In the genomic region with DNA sequence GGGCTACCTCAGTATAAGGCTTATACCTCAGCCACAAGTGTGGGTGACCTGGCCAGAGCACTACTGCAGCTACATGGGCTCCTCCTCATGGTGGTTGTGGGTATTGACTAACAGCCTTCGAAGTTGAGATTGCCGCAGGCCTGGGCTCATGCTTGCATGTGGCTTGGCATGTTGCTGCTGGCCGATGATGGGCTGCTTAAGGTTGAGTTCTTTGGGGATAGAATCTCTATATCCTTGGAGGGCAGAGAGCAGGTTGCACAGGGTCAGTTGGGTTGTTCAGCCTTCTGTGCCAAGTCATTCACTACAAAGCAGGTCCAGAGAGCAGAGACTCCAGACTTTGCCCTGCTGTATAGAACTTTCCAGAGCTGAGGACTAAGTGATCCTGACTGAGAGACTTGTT, we compare ENCODE assay signal across 10 mouse cellular contexts. TPM values are rescaled to one million over a fixed set of nuclear protein-coding genes. Genes with fewer than 3 reads are reported as not detected.
DNase-seq lines count a peak whose midpoint lies in the region; ATAC-seq and TF ChIP-seq lines count a peak whose summit lies in the region.
"Had no signal": no experiment of that assay in that cellular context is flagged by ENCODE, and none has a peak within 500 bp of the region (broad histone marks: within the 10 kb centered on the region; RNA-seq: fewer than 3 reads in every experiment).

No protein-coding gene starts in this region.

- H3K9me3 ChIP-seq in kidney, embryonic 16.5 days (ENCODE audit: low read length) = no peaks in the 10 kb centered on the region
- no peaks in the 10 kb centered on the region for H3K9me3 ChIP-seq in midbrain, embryonic 16.5 days (replicated peaks; ENCODE audit: control insufficient read depth, low read length, poor library complexity, severe bottlenecking)
- H3K9me3 ChIP-seq: neural tube, embryonic 13.5 days had no signal

- H3K36me3 ChIP-seq in kidney, embryonic 16.5 days (ENCODE audit: insufficient read depth, low read length) = peaks cover 30% of the 10 kb centered on the region
- H3K36me3 ChIP-seq in midbrain, embryonic 16.5 days (ENCODE audit: control insufficient read depth, insufficient read depth, low read length) = peaks cover 21% of the 10 kb centered on the region

- no peak overlapping the region for H3K4me2 ChIP-seq in kidney, embryonic 16.5 days (replicated peaks; ENCODE audit: low read depth, low read length)
- H3K4me2 ChIP-seq in midbrain, embryonic 16.5 days (ENCODE audit: low read length) = no peak overlapping the region
- H3K4me2 ChIP-seq: neural tube, embryonic 13.5 days had no signal

- TF ChIP-seq CTCF in layer of hippocampus, adult 2 months (conservative IDR thresholded peaks at IDR 0.05) = peak; percentile 69

- ATAC-seq in kidney, embryonic 16.5 days (ENCODE audit: low FRiP score, low TSS enrichment) = 0 out of 2 replicates have a peak, but pooled peaks have one; percentile 37
- ATAC-seq in neutrophil, adult 5-6 weeks (ENCODE audit: extremely low read depth, insufficient number of reproducible peaks, low FRiP score, poor library complexity, severe bottlenecking) = peak; percentile 45
- no peak for ATAC-seq in midbrain, embryonic 16.5 days

- H3K27me3 ChIP-seq in kidney, embryonic 16.5 days (ENCODE audit: insufficient read depth, low read length) = no peaks in the 10 kb centered on the region
- H3K27me3 ChIP-seq in midbrain, embryonic 16.5 days (ENCODE audit: control insufficient read depth, insufficient read depth, low read depth, low read length) = no peaks in the 10 kb centered on the region
- H3K27me3 ChIP-seq: neural tube, embryonic 13.5 days had no signal

- H3K27ac ChIP-seq in layer of hippocampus, adult 2 months = no peak overlapping the region
- no peak overlapping the region for H3K27ac ChIP-seq in kidney, embryonic 16.5 days (ENCODE audit: low read length)
- H3K27ac ChIP-seq in midbrain, embryonic 16.5 days (ENCODE audit: low read length) = no peak overlapping the region
- H3K27ac ChIP-seq: neural tube, embryonic 13.5 days had no signal

- no peak for DNase-seq in layer of hippocampus, adult 2 months (ENCODE audit: low spot score in 2 of 2)
- no peak for DNase-seq in layer of hippocampus, postnatal 10 days (ENCODE audit: low spot score in 2 of 2)
- DNase-seq in NIH3T3 (ENCODE audit: low read depth) = peak; percentile 50
- no peak for DNase-seq in right cerebral cortex, postnatal 36 days (ENCODE audit: low spot score in 2 of 2)
- no peak for DNase-seq in urinary bladder, adult 2 months (ENCODE audit: low spot score)
- DNase-seq: cerebellum, adult 8-10 months had no signal

- WGBS in kidney, embryonic 16.5 days = 87% methylated on average over 3 of the region's 3 CpGs
- WGBS in midbrain, embryonic 16.5 days = 76% methylated on average over 3 of the region's 3 CpGs

- no peaks in the 10 kb centered on the region for H3K4me1 ChIP-seq in kidney, embryonic 16.5 days (ENCODE audit: insufficient read depth, low read length)
- H3K4me1 ChIP-seq in midbrain, embryonic 16.5 days (ENCODE audit: control insufficient read depth, insufficient read depth, low read length) = peaks cover 4% of the 10 kb centered on the region; the same call in 1 of the 2 replicates

- no peak overlapping the region for H3K4me3 ChIP-seq in layer of hippocampus, adult 2 months
- no peak overlapping the region for H3K4me3 ChIP-seq in kidney, embryonic 16.5 days (ENCODE audit: low read length)
- H3K4me3 ChIP-seq in midbrain, embryonic 16.5 days (ENCODE audit: low read depth, low read length) = no peak overlapping the region
- H3K4me3 ChIP-seq: neural tube, embryonic 13.5 days had no signal

- no peak overlapping the region for H3K9ac ChIP-seq in kidney, embryonic 16.5 days (replicated peaks; ENCODE audit: low read length)
- H3K9ac ChIP-seq in midbrain, embryonic 16.5 days (ENCODE audit: low read depth, low read length) = no peak overlapping the region
- H3K9ac ChIP-seq: neural tube, embryonic 13.5 days had no signal

RNA-seq across cellular contexts. Expression of a gene that starts 7.1 kb away (rescaled TPM):
- 10 to 100 TPM; 50.7 to 53.2 TPM for total RNA-seq in layer of hippocampus, adult 2 months (2021)
- total RNA-seq in layer of hippocampus, postnatal 10 days (2021) = 10 to 100 TPM; 55.5 to 62.5 TPM
- 146 TPM in 2 replicates for polyA plus RNA-seq in kidney, embryonic 16.5 days (2015; fragmentation: Nextera tagmentation; extraction: Ambion mirVana)
- 59.7 and 74.8 TPM in 2 replicates for total RNA-seq in neutrophil, adult 5-6 weeks (2017)
- polyA plus RNA-seq in midbrain, embryonic 16.5 days (2015; fragmentation: Nextera tagmentation; extraction: Ambion mirVana) = 144 and 145 TPM in 2 replicates
- polyA plus RNA-seq in urinary bladder, adult 2 months (2012; rRNA removed) = 50.8 and 52.2 TPM in 2 replicates

RNA-seq across cellular contexts. Expression of a gene that starts 18.9 kb away (rescaled TPM):
- 1 to 10 TPM; 4.7 to 5.4 TPM for total RNA-seq in layer of hippocampus, adult 2 months (2021)
- total RNA-seq in layer of hippocampus, postnatal 10 days (2021) = 1 to 10 TPM; 5.8 to 7.4 TPM
- 4.8 and 5.9 TPM in 2 replicates for polyA plus RNA-seq in kidney, embryonic 16.5 days (2015; fragmentation: Nextera tagmentation; extraction: Ambion mirVana)
- not detected in 2 replicates for total RNA-seq in neutrophil, adult 5-6 weeks (2017)
- 1.1 and 1.9 TPM in 2 replicates for polyA plus RNA-seq in midbrain, embryonic 16.5 days (2015; fragmentation: Nextera tagmentation; extraction: Ambion mirVana)
- 13.0 and 16.6 TPM in 2 replicates for polyA plus RNA-seq in urinary bladder, adult 2 months (2012; rRNA removed)

RNA-seq across cellular contexts. Expression of a gene that starts 32.0 kb away (rescaled TPM):
- 1 to 10 TPM; 3.9 to 8.7 TPM for total RNA-seq in layer of hippocampus, adult 2 months (2021)
- total RNA-seq in layer of hippocampus, postnatal 10 days (2021) = 1 to 10 TPM; 1.1 to 2.1 TPM
- polyA plus RNA-seq in kidney, embryonic 16.5 days (2015; fragmentation: Nextera tagmentation; extraction: Ambion mirVana) = 0.51 and 0.73 TPM in 2 replicates
- total RNA-seq in neutrophil, adult 5-6 weeks (2017) = not detected in 2 replicates
- polyA plus RNA-seq in midbrain, embryonic 16.5 days (2015; fragmentation: Nextera tagmentation; extraction: Ambion mirVana) = 1.1 TPM in 2 replicates
- 0.07 and 0.21 TPM in 2 replicates for polyA plus RNA-seq in urinary bladder, adult 2 months (2012; rRNA removed)

RNA-seq across cellular contexts. Expression of a gene that starts 33.6 kb away (rescaled TPM):
- 10 to 100 TPM; 13.1 to 16.9 TPM for total RNA-seq in layer of hippocampus, adult 2 months (2021)
- total RNA-seq in layer of hippocampus, postnatal 10 days (2021) = 10 to 100 TPM; 30.1 to 32.0 TPM
- polyA plus RNA-seq in kidney, embryonic 16.5 days (2015; fragmentation: Nextera tagmentation; extraction: Ambion mirVana) = 151 TPM in 2 replicates
- total RNA-seq in neutrophil, adult 5-6 weeks (2017) = 24.2 and 44.7 TPM in 2 replicates
- 88.8 and 92.2 TPM in 2 replicates for polyA plus RNA-seq in midbrain, embryonic 16.5 days (2015; fragmentation: Nextera tagmentation; extraction: Ambion mirVana)
- polyA plus RNA-seq in urinary bladder, adult 2 months (2012; rRNA removed) = 62.3 and 76.0 TPM in 2 replicates

RNA-seq across cellular contexts. Expression of a gene that starts 33.8 kb away (rescaled TPM):
- total RNA-seq in layer of hippocampus, adult 2 months (2021) = 10 to 100 TPM; 60.0 to 70.4 TPM
- total RNA-seq in layer of hippocampus, postnatal 10 days (2021) = 10 to 100 TPM; 61.1 to 71.1 TPM
- polyA plus RNA-seq in kidney, embryonic 16.5 days (2015; fragmentation: Nextera tagmentation; extraction: Ambion mirVana) = 69.2 and 71.3 TPM in 2 replicates
- 47.1 and 47.6 TPM in 2 replicates for total RNA-seq in neutrophil, adult 5-6 weeks (2017)
- polyA plus RNA-seq in midbrain, embryonic 16.5 days (2015; fragmentation: Nextera tagmentation; extraction: Ambion mirVana) = 86.6 and 87.9 TPM in 2 replicates
- 54.6 and 66.6 TPM in 2 replicates for polyA plus RNA-seq in urinary bladder, adult 2 months (2012; rRNA removed)
